Mouse (Mus musculus): Measurements from ENCODE around the gene Brsk2.
"Not testable (repeated sequence)": the region's sequence is repeated elsewhere in the genome, so short reads cannot be mapped to it uniquely, and the experiment has no call there.

Gene Brsk2

DNA sequence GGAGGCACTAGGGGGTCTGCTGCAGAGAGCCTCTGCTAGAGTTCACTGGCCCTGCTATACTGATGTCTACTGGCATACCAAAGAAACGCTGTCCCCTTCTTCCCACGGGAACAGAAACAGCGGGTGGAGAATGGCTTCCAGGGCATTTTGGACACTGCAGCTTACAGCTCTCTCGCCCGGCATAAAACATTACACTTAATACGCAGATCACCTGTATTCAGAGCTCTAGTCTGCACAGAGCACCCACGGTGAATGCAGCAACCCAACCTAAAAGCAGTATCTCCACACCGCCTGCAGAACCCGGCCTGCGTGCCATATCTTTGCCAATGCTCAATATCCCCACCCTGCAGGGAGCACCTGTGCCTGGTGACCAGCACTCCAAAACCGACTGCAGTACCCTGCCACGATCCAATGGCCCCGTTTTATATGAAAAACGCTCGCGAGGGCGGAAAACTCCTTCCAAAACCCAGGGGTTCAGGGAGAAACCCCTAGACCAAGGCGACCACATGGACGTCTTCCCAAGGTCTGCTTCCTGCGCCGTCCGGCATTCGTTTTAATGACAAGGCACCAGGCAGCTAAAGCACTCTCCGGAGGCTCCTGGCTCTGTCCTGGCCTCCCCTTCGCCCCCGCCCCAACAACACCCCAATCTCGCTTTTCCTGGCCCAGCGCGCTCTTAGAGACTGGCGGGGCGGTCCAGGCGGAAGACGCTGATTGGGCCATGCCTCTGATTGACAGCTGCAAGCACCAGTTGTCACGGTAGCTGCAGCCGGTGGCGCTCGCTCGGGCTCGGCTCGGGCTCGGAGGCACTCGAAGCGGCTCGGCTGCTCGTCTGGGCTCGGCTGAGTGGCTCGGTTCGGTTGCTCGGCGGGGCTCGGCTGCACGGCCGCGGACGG is at the start of gene Brsk2:
Brsk2 (plus strand) TSS at position 846 of the 893 bp plus-strand sequence.
- peak; percentile 89 to 91 for DNase-seq

DNA sequence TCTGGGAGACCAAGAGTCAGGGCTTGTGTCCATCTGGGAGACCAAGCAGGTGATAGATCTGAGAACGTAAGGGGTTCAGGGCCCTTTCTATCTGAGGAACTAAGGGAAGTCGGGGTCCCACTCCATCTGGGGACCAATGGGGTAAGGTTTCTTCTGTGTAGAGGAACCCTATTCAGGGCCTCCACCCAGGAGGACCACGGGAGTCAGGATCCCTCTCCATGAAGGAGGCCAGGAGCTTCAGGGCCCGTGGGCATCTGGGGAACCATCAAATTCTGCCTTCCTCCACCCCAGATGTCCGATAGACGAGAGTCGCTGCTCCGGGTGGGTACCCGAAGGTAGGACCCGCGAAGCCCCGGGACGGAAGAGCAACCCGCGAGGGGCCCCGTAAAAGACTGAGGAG is 47.7 kb upstream of the Brsk2 start:
- no peak for DNase-seq

DNA sequence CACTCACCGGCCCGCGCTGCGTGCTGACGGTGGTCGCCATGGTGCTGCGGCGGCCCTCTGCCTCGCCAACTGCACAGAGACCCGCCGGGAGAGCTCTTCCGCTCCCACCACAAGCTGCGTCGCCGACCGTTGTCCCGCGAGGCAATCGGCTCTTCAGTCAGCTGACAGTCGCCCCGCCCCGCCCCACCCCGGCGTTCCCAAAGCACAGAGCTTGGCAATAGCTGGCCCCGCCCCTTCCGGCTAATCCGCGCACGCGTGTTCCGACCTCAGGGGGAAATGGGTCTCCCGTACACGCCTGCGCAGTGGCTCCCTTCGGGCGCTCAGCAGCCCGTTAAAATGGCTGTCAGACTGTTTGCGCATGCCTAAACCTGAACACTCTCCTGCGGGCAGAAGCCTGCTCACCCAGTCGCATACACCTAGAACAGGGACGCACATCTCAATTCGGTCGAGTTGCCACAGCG is 47.3 kb upstream of the Brsk2 start:
- DNase-seq = peak; percentile 100

DNA sequence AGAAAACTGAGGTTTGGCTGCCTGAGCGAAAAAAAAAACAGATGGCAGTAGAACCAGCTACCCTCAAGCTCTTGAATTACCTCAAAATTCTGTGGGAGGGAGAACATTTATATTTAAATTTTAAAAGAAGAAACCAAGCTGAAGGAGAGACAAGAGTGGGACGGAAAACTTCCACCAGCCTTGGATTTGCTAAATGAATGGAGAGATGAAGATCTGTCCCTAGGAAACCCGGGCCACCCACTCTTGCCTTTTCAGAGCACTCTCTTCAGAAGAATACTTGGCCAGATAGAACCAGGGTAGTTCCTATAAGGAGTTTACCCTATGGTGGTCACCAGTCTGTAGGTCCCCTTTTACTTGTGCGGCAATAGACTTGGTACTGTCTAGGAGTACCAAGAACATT is 46.8 kb upstream of the Brsk2 start:
- DNase-seq = no peak

DNA sequence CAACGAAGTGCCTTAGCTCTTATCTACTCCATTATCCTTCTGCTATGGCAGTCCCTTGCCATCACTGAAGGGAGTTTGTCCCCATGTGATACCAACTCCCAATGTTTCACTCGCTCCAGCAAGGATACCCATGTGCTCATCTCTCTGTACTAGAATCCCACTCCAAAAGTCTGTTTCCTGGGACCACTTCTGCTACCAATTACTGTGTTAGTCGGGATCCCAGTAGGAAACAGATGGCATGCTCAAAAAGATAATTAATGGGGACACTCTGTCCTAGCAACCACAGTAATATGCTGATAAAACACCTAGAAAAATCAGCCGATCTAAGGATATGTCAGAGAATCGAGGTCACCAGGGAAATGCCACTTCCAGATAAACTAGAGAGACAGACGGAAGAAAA is 41.0 kb upstream of the Brsk2 start:
- DNase-seq = no peak

DNA sequence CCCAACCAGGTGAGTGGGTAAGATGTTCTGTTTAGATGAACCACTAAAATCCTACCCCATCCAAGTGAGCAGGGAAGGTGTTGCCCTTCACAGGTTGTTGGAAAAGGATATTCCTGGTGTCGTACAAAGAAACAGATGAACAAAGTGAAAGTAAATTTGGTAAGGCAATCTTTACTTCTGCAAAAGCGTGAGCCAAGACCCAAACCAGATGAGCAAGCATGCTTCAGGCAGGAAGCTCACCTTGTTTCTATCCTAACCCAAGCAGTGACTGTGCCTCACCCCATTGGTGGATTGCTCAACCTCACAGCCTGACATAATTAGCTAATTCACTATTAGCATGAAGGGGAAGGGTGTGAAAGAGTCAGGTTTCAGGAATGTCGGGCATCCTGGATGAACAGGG is 38.2 kb upstream of the Brsk2 start:
- DNase-seq = no peak

DNA sequence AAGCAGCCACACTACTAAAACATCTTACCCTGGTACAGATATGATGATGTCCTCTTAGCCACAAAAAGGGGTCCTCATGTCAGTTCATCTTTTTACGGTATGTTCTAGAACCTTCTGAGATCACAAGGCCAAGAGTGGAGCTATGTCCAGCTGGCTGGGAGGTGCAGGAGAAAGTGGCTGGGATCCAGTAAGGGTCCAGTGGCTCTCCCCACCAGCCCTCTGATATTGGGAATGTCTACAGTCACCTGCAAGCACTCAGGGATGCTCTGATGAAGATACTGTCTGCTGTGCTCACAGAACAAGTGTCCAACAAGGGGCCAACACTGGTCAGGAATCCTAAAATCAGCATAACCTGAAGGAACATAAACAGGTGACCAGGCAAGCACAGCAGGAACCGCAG is 31.1 kb upstream of the Brsk2 start, which contains the start of gene Tollip:
Tollip (minus strand) TSS at position 101 of the 400 bp plus-strand sequence.
- DNase-seq = no peak

DNA sequence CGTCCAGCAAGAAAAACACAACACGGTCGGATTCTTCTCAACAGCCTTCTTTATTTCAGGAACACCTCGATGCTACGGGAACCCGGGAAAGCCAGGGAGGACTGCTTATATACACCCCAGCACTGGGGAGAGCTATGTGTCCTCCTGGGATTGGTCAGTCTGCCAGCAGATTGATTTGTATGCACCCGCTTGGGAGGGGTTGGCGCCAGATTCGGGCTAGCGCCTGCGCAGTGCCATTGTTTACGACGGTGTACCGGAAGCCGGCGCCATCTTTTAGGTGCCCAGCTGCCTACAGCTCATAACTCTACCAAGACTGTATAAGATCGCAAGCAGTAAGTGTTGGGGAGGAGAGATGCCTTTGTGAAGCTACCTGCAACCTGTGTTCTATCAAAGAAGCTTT is 25.4 kb upstream of the Brsk2 start:
- DNase-seq = not testable (repeated sequence)

DNA sequence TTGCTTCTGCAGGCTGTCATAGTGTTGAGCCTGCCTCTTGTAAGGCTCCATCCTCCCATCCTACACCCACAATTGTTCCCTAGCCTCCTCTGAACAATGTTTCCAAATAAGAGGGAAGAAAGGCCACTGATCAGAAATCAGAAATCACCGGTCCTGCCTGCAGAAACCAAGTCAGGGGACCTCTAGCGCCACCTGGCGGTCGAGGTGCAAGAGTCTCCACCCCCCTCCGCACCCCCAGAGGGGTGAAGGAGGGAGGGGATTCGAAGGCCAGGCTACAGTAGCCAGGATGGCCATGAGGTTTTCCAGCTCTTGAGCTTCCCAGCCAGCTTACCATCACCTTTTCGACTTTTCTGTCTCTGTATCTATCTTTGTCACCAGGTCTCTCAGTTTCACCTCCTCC is 24.6 kb upstream of the Brsk2 start:
- DNase-seq = peak; percentile 56 to 75

DNA sequence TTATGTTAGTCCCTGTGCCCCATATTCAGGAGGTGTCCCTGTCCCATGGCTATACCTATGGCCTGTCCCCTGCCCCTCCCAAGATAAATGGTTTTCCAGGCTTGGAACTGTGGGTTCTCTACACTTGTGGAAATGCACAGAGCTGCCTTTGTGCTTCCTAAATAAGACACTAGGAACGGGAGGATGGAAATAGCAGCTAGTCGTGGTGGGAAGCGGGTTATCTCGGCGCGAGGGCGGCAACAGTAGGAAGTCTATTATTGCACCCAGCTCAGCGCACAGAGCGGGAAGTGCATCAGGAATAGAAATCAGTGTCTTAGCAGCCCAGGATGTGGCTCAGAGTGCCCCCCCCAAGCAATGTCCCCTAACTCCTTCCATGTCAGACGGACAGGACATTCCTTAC is 20.9 kb upstream of the Brsk2 start:
- no peak for DNase-seq

DNA sequence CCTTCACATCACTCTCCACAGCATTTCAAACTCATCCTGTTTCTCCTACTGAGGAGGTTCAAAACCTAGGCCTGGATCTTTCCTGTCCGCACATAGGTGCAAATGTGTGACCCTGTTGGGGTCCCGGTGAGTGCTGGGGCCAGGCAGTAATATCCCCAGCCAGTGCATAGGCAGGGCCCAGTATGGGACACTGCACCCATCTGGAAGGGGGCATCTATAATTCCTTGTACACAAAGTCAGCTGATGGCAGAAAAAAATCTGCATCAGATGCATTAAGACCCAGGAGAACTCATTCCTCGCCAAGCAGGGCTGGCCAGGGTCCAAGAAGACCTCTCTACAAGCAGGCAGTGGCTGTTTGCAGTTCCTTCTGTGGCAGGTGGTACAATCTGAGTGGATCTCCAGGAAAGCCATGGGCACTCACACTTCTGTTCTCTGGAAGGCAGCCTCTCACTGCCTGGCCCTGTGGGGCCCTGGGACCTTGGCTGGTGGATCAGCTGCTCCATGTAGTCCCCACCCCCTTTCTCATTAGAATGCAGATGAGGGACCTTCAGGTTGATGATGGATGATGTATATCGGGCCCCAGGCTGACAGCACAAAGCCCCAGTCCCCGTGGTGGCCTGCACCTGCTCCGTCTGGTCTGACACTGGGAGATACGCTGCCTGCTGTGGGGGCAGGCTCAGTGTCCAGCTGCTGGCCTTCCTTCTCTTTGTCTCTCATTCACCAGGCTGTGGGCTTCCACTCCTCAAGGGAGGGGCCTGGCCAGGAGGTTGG is 15.2 kb upstream of the Brsk2 start:
- DNase-seq = no peak

DNA sequence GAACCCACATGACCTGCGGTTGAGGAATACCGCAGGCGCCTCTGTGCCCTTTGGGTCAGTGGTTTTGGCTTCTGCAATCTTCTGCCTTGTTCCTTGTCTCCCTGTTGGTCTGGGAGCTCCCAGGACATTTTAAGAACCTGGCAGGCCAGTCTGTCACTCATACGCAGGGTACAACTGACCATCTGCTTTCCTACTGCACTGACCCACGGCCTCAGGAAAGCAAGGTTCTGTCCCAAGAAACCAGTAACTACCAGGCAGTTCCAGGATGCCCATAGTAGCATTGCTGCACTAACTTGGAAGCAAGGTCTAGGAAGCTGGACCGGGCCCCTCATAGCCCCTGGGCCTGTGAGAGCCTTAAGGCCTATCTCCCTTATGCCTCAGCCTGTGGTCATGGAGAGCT is 14.6 kb upstream of the Brsk2 start:
- DNase-seq = no peak

DNA sequence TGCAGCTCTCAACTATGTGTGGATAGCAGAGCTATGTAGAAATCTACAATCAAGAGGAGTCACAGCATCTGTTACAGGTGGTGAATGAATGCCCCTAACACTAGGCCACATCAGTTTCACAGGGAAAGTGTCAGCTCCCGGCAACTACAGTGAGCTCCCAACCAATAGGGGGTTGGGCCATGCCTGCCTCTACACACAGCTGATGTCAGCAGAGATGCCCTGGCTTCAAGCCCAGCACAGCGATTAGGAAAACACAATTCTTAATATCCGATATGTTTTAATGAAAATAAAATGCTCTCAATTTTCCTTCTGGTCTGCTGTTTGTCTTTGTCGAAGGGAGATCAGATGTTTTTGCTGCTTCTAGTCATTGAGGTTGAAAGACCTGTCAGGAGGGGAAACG is 6.1 kb upstream of the Brsk2 start:
- DNase-seq = no peak

DNA sequence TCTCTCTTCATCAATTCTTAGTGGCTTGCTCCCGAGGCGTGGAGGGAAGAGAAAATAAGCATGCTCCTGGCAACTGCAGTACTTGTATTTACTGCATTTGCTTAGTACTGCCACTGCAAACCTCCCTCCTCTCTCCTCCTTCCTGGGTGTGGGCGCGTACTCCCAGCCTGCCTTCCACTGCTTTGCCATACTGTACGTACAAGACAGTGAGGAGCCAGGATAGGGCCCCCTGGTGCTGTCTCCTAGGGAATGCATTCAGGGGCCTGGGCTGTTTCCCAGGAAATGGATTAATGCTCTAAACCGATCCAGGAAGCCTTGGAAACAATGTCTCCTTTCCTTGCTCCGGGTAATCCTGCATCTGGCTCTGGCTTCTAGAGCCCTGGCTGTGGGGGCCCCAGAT is 3.6 kb upstream of the Brsk2 start:
- DNase-seq = no peak

DNA sequence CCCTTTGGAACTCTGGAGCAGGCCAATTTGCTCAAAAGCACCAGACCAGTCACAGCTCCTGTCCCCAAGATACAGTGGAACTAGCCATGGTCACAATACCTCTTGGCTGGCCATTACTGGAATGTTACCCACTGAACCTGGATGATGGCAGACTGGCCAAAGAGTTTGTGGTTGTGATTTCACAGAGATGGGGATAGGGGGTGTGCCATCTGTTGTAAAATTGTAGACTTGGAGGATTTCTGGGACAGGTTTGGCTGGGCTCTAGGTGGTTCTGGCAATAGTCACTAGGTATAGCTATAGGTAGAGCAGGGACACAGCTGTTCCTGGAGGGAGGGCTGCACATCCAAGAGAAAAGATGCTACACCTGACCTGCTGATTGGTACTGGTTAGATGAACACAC is 2.0 kb upstream of the Brsk2 start:
- DNase-seq = no peak

DNA sequence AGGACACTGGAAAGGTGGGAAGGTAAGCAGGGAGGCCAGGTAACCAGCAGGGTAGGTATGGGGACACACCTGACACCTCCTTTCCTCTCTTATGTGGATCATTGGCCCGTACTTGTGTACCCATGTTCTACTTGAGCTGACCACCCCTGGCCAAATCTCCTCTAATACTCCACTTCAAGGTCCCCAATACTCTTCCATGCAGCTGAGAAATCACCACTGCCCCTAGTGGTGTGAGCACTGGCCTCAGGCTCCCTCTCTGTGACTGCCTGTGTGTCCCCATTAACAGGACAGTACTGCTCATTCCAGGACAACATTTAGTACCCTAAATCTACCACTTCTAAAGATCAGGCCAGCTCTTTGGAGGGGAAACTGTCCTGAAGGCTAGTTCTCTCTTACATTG is 1.5 kb upstream of the Brsk2 start:
- no peak for DNase-seq

DNA sequence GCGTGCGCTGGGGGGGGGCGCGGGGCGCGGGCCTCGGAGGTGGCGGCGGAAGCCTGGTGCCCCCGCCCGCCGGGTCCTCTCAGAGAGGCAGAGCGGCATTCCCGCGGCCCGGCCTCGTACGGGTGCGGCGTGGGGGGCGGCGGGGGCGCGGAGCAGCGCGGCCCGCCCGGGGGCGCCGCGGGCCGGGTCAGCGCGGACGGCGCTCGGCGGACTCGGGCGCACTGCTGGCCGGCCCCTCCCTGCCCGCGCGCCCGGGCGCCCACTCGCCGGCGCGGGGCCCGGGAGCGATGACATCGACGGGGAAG is 200 bp downstream of the Brsk2 start:
- DNase-seq = no peak

DNA sequence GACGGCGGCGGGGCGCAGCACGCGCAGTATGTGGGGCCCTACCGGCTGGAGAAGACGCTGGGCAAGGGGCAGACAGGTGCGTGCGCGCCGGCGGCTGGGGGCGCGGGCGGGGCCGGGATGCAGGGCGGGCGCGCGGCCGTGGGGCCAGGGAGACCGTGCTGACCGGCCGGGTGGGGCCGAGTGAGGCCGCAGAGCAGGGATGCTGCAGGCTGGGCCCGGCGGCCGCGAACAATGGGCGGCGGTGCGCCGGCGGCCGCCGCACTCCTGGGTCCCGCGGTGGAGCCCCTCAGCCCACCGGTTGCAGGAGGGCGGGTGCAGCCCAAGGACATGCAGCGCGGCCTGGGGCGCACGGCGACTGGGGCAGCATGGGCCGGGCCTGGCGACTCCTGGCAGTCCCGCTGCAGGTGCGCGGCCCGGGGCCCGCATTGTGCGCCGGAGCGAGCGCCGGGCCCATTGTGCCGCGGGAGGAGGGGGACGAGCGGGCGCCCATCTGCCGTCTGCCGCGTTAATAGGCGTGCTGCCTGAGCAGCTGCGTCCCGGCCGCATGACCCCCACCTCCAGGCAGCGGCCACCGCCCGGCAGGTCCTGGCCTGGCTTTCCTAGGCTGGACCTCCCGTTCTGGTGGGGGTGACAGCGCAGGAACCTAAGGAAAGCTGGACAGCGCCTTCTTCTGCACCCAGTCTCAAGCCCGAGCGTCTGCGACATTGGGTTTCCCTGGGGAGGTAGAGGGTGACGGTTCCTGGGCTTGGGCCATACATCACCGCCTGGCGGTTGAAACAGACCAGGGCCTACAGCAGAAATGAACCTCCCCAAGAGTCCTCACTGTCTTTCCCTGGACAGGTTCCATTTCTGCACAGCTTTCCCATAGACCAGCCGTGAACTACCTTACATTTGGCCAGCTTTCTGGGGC is 808 bp downstream of the Brsk2 start:
- DNase-seq = peak; percentile 16 to 38

DNA sequence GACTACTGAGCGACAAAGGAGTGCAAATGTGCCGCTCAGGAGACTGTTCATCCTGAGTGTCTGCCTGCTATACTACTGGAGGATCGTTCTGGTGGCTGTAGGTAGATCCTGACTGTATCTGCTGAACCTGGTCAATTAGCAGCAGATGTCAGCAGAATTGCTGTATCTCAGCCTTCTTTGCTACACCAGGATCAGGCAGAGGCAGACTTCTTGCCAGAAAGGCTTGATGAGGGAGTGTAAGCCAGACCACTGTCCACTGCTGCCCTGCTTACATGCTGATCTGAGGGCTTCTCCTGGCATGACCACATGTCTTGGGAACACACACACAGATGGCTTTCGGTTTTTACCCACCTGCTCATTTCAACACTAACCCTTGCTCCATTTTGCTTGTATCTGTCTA is 2.3 kb downstream of the Brsk2 start:
- no peak for DNase-seq

DNA sequence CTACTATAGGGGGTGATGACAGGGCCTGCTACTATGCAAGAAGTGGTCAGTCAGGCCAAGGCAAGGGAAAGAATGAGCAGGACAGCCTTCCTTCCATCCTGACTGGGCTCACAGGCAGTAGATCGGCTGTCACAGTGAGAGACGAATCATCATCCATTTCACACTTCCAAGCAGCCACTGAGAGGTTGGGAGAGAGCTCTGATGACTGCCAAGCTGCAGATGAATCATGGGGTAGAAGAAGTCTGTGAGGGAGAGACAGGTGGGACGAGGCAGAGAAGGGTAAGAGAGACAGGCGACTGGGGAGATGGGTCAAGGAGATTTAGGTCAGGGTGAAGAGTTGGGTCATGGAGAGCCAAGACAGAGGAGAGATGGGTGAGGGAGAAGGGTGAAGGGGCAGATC is 3.4 kb downstream of the Brsk2 start:
- no peak for DNase-seq

DNA sequence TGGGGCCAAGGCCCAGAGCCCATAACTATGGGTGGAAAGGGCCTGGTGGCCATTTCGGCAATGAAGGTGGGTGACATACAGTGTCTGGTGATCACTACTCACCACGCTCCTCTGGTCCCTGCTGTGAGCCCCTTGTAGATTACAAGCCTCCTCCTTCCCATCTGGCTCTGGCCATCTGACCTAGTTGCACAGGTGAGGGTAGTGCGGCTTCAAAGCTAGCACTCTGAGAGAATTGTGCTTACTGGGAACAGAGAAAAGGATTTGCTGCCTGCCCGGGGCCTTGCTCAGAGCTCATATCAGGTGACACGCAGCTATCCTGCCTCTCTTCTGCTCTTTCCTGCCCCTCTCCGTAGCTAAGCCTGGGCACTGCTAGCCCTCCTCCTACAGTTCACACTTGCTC is 4.1 kb downstream of the Brsk2 start:
- no peak for DNase-seq

DNA sequence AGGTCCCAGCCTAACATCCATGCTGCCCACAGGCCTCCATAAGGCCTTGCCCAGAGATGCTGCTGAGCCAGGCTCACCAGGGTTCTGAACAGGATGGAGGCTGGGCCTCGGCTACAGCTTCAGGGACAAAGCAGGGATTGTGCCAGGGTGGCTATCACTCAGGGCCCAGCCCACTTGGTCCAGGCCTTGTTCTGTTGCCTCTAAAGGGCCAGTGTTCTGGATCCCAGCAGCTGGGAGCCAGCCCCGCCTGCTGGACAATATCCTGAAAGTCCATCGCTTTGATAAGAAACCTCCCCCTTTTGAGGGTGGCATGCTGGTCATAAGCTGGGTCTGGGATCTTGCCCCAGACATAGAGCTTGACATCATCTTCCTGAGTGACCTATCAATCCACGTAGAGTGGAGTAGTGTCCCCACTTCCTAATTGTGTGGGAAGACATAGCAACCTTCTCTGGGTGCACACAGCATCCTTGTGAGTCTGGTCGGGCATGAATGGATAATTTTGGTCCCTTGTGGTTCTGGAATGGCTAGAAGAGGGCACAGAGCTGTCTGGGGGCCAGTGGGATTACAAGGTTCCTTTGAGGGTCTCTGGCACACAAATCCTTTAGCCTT is 6.1 kb downstream of the Brsk2 start:
- DNase-seq = no peak

DNA sequence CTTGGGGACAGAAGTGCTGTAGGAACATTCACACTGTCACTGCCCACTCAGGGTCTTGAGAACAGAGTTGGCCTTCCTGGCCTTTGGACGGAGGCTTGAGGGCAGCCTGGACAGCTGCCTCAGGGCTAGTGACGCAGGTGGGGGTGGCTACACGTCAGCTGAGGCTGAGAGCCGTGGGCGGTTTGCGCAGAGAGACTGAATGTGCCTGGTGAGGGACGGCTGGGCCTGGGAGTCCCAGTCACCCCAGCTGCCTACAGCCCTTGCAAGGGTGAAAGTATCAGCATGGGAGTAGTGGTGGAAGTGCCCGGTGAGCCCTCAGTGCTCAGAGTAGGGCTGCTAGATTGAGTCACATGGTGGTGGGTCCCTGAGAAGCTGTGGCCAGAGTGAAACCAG is 6.6 kb downstream of the Brsk2 start:
- DNase-seq = no peak

All from thymus, postnatal 36 days (tissue).